Mouse (Mus musculus) urinary bladder, postnatal 25 days (tissue): ENCODE measurements at regions not wholly inside any gene's neighbourhood (a gene's known extent, or its start where the extent isn't known, plus 50 kb on each side); places are given as distances from the start of the nearest gene placed in this dataset.

Experiments
- DNase-seq: peaks from one replicate; pipeline ENCODE4 v3.0.0; 2022; ENCODE audit warnings: low spot score

DNA sequence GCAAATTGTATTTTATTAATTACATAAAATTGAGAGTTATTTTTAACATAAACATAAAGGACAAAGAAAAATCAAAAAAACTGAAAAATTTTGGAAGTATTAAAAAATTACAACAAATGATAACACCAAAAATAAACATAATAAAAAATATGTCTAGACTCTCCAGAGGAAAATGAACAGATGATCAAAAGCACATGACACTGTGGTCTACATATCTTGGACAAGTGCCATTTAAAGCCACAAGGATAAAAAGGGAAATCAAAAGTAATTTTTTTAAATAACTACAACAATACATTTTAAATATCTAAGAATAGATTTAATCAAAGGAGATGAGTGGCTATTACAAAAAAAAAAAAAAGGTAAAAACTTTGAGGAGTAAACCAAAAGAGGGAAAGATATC, 755.6 kb downstream of the Hace1 start:
- DNase-seq: no peak

DNA sequence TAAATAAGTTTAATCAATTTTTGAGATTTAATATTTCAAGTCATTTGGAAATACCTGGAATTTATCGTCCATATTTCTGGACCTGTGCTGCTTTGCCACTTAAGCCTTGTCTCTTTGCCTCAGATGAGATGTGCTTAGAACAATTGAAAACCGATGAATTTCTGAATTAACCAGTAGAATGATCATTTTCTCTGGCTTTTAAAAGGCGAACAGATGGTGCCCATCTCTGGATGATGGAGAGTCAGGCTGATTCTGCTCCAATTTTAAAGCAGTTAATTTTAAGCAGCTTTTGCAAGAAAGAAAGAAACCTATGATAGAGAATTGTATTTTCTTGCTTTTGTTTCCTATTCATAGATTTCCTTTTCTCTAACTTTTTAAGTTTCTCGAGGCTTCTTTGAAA, 767.7 kb downstream of the Hace1 start:
- no peak for DNase-seq

DNA sequence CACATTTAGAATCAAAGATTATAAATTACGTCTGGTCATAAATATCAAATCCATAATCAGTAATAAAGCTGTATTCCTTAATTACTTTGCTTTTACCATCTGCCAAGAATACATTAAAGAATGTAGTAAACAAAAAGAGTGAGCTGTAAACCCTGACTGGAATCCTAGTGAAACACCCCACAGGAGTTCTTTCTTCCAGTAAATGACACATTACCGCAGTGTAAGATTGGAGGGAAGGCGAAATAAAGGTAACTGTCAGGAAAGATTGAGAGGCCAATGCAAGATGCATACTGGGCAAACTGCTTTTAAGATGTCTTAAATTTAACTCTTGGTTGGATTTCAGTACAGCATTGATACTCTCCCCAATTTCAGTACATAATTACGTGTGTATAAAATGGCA, 772.0 kb downstream of the Hace1 start:
- no peak for DNase-seq

DNA sequence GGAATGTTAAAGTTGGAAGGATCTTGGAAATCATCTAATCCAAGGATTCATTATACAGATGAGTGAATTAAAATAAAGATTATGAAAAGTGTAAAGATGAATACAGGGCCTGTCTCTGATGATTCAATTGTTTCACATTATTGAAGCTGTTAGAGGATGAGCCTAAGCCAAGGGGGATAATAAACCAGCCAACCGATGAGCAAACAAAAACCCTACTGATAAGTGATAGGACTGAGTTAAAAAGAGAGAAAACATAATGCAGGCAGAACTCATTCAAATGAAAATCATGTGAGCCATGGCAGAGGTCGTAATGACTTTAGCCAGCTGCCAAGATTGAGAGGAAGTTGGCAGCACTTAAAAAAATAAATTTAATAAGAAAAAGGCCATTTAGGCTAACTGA, 772.6 kb downstream of the Hace1 start:
- DNase-seq: no peak

DNA sequence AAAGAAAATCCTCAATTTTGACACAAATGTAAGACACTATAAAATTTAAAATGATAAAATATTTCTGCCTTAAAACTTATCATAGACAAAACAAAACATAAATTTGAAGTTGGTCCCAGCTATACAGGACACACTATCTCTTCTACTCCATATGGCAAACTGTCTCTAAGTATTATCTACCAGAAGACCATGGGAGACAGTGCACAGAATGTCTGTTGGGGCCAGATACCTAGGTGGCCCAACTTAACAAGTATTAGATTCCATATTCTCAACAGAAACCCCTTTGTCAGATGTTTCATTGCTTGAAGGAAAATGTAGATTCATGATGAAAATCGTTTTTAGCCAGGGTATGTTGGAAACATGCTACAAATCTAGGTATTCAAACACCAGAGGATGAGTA, 779.1 kb downstream of the Hace1 start:
- DNase-seq: no peak

DNA sequence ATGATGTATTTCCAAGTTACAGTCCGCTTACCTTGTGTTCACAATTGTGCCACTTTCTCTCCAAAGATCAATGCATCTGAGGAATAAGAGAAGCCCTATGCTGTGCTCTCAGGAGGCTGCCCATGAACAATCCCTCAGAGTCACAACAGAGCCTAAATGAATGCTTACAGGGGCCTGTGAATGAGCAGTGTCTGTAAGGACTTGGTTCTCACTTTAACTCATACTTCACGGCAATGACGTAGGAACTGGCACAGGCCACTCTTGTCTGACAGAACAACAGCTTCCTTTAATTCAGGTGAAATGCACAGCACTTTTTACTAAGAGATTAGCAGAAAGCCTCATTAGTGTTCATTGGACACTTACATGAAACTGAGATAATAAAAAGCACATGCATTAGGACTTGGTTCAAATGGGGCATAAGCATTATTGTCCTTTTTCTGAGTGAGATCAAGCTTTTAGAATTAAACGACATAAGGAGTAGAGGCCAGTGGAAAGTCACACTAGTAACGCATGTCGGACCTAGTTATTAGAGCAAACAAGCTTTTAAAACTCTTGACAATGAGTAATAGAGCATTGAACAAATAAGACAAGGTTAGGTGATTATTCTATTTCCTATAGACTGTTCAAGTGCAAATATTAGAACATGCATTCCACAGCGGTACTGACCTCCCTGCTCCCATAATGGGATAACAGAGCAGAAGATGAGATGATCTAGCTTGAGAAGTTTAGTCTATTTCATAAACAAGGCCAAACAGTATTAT, 796.3 kb downstream of the Hace1 start:
- no peak for DNase-seq

DNA sequence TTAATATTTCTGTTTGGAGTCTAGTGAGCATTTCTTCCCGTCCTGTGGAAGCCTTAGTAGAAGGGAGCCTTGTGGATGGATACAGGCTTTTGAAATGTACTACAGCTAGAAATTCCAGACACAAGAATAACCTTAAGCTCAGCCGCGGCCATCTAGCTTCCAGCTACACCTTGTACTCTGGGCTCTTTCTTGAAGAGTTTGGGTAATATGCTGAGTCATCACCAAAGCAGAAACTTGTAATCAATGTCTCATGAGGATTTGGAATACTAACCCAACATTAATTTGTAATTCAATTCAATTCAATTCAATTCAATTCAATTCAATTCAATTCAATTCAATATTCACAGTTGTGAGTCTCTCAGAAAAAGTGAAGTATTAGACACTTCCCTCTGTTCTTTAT, 797.0 kb downstream of the Hace1 start:
- DNase-seq: no peak

DNA sequence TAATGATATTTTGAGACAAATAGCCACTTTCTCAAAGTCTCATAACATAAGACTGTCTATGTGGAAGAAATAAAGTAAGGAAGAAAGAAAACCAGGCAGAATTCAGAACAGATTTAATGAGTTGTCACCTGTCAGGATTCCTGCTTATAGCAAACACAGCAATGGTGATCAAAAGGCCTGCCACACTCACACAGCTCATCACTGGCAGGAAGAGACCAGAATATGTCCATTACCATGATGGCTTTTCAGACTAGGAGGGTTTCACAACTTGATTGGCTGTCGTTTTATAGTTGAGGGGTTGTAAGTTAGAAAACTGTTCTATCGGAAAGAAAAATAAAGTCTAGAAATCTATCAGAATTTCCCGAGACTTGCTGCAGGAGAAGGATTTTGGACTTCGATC, 819.5 kb downstream of the Hace1 start:
- no peak for DNase-seq

DNA sequence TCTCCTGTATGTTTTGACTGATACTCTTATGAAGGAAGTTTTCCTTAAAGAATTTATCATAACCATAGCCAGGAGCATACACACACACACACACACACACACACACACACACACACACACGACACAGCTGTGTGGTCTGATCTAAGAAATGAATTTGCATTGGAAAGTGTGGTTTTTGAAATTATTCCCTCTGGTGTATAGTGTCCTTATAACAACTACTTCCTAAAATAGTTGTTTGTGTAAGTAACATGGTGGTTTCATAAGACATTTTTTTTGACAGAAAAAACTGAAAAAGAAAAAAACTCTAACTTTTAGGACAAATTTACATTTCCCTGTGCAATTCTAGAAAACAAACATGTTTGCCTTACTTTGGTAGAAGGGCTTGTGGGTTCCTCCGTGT, 826.3 kb downstream of the Hace1 start:
- DNase-seq: no peak
